Mouse (Mus musculus): ENCODE measurements around the gene Gab1.

The Gab1 gene

DNA sequence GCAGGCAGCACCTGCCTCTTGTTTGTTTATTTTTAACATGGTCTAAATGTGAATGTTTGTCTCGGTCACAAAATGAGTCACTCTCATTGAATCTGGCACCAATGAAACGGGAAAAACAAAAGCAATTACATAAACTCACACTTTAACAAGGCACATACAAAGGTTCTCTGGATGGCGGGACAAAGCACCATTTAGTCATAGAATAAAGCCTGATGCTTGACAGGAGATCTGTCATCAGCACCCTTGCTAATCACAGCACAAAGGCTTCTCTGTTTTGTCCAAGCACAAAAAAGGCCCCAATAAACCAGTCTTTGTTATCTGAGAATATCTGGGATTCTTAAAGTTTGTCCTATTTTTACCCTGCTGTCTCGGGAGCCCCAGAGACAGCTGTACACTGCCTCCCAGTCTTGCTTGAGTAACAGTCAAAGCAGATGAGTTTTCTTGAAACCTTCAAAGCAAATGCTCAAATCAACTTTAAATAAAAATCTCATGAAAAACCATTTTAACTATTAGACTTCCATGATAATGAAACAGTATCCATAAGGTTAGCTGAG is 76.2 kb downstream of the Gab1 start:
- DNase-seq = no peak

DNA sequence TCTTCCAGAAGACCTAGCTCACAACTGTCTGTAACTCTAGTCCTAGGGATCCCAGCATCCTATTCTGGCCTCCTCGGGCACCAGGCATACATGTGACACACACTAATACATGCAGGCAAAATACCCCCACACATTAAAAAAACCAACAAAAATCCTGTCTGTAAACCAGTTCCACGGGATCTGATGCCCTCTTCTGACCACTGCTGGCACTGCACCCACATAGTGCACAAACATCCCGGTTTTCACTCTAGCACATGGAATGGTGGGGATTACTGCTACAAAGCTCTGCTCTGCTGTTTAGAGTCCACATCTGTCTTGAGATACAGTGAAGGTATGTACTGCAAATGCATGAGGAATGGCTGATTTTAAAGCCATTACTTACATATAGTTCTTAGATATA is 81.5 kb downstream of the Gab1 start:
- DNase-seq = no peak

DNA sequence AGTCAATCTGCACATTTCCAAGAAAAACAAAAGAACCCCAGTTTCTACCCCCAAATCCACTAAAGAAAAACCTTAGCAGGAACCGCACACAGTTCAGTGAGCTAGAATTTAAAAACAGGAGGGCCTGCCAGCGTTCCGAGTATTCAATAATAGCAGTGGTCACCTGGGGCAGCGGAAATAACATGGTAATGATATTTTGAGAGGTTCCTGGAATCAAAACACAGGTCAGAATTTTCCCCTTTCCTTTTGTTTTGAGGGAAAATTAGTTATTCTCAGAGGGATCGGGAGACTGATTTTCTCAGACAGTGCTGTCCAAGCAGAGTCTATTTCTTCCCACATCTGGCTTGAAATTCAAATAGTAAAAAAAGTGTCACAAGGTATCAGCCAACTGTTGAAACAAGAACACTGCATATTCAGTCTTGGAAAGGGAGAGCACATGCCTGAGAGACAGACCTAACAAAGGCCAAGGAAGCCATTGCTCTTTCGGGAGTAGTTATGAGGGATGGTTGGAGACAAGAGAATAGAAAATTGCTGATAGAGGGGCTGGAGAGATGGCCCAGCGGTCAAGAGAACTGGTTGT is 82.0 kb downstream of the Gab1 start:
- no peak for DNase-seq

DNA sequence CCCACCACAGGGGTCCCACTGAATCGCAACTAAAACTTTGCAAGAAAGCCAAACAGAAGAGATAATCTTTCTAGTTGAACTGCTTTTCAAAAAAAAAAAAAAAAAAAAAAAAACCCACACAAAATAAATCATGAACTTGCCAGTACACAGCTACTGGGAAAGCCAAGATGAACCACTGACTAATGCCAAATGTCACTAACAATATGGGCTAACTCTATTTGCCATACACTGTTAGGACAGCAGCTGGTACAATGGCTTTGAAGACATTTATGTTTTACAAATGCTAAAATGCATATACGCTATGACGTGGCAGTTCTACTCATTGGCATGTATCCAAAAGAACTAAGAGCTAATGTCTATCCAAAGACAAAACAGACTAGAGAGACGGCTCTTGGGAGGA is 84.2 kb downstream of the Gab1 start:
- no peak for DNase-seq

DNA sequence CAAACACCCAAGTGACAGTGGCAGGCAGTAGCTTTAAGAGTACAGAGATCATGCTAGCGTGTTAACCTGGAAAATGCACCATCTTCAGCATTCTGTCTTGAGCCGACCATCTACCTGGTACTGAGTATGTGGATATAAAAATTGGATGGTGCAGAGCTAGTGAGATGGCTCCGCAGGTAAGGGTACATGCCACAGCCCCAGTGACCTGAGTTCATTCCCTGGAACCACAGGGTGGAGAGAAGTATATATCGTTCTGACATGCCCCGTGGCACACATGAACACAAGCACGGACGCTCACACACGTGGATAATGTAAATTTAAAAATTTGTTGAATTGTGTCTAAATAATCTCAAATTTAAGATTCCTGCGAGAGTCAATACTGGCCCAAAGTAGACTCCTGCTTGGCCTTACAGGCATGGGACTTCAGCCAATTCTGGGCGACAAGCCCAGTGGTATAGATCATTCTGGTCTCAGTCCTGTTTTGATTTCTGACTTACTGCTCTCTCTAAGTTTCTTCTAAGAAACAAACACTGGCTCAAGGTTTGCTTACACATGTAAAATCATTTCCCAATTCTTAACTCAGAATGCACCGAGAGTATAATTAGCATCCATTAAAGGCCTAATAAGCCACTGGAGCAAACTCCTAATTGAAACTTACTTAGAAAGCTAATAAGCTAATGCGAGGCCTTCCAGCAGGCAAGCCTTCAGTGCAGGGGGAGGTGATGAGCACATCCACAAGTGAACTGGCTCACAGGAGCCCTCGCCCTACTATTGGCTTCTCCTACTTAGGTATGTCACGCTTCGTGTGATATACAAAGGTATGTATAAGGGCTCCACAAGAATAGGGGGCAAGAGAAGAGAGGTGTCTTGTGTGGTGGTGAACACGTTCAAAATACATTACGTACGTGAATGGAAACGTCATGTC is 85.5 kb downstream of the Gab1 start:
- no peak for DNase-seq

DNA sequence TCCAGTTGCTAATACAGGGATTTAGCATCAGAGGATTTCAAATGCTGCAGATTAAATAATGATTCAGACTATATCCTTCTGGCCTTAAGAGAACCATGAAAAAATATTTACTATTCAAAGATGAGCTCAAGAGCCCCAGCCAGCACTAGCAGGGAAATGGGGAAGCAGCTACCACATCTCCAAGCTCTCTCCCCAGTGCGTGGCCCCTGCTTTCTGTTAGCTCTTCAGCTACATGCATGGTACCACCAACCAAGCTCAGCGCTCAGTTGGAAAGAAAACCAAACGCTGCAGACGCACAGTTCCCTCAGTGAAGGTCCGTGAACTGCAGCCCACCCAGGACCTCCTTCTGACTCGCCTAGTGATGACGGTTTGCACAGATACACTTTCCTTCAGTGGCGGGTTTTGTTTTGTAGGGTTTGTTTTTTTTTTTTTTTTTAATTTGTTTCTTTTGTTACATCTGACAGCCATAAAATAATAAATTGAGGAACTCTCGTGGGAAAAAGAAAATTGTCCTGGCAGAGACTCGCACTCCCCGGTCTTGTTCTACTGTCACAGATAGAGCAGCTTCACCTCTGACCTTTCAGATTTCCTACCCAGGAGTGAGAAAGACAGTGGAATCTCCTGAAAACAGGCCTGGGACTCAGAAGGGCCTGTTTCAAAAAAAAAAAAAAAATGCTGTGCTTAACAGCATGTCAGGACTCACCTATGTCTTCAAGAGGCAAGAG is 86.4 kb downstream of the Gab1 start:
- peak; percentile 47 for DNase-seq

DNA sequence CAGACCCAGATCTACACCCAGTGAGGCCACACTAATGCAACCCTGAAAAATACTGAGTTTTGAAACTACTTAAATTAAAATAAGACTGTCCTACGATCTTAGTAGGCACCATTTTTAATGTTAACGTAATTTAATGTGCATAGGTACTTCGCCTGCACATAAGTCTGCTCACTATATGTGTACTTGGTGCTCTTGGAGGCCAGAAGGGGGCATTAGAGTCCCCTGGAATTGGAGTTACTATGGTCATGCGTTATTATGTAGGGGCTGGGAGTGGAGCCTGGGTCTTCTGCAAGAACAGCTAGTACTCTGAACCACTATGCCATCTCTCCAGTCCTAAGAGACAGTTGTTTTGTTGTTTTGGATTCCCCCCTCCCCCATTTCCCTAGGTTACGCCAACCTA is 88.1 kb downstream of the Gab1 start:
- no peak for DNase-seq

DNA sequence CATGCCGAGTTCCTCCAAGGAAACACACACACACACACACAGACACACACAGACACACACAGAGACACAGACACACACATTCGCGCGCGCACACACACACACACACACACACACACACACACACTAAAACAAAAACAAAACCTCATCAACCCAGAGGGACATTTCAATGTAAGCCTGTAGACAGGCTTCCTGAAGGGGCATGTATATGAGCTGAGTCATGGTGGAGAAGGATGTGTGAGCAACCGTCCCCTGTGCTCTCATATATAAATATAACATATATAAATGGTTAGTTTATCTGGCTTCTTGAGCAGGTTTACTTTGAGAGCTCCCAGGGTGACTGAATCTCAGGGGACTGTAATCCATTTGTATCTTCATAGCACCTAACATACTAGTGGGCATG is 91.0 kb downstream of the Gab1 start:
- no peak for DNase-seq

DNA sequence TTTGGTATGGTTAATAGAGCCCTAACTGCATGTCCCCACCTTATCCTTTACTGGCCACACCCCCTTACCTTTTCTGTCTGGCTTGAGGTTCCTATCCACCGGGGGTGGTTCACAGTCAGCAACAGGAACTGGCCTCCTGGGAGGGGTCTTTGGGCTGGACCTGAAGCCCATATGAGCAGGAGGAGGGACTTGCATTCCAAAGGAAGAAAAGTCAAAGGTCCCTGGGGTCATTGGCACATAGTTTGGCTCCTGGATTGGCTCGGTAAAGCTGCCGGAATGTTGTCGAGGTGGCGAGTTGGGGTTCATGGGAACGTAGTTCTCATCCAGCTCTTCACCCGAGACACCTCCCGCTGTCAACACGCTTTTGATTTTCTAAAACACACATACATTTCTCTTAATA is 95.8 kb downstream of the Gab1 start:
- peak; percentile 32 for DNase-seq

DNA sequence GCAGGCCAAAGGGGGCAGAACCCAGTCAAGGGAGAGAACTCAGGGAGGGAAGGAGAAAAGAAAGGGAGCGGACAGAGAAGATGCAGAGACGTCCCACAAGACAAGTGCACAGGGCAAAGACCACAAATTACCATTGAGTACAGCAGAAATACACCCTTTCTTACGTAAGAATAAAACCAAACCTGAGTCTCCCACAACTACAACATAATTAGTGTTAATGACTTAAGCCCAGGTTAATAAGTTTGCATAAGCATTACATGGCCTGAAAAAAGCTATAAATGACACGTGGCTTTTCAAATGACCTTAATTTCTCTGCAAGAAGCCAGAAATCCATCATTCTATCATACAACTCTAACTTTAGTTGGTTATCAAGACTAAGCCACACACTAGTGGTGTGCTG is 97.0 kb downstream of the Gab1 start:
- no peak for DNase-seq

DNA sequence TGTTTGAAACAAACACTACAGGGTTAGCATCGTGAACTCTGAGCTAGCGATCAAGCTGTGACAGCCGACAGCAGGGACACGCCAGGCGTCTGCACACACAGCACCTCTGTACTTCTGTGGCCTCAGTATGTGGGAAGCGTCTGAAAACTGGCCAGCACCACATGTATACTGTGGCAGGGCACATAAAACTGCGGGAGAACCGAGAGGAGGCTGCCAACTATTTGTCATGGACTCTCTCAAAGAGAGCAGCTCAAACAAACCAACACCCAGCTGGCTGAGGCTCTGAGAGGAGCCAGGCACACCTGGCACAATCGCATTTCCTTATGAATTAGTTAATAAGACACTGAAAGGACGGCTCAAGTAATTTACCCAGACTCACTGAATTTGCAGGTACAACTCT is 99.0 kb downstream of the Gab1 start:
- no peak for DNase-seq

DNA sequence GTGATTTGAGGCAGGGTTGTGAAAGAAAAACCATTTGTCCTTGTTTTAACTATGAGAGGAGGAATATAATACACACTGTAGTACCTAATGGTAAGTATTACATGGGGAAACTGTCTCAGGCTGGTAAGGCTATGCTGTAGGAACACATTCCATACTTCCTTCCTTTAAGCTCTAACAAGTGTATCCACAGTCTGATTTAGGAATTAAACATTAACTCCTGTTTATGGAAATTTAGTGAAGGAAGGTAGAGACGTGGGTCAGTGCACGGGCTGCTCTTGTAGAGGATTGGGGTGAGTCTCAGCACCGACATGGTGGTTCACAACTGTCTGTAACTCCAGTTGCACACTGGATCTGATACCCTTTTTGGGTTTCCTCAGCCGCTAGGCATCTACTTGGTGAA is 100.0 kb downstream of the Gab1 start:
- DNase-seq = no peak

DNA sequence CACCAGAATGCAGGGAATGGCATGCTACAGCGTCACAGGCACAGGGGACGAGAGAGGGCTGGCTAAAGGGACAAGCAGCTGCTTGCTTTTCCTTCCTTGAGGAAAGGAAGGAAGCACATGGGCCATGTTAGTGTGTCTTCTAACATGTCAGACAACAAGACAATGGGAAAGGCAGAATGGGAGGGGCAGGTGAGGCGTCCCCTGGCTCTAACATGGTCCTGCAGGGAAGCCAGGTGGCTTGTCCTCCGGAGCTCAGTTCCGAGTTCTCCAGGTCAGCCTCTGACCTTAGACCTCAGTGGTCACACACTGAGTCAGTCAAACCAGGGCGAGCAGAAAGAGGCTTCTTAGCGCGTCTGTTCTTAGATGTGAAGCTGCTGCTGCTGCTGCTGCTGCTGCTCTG is 103.9 kb downstream of the Gab1 start:
- peak; percentile 24 for DNase-seq

DNA sequence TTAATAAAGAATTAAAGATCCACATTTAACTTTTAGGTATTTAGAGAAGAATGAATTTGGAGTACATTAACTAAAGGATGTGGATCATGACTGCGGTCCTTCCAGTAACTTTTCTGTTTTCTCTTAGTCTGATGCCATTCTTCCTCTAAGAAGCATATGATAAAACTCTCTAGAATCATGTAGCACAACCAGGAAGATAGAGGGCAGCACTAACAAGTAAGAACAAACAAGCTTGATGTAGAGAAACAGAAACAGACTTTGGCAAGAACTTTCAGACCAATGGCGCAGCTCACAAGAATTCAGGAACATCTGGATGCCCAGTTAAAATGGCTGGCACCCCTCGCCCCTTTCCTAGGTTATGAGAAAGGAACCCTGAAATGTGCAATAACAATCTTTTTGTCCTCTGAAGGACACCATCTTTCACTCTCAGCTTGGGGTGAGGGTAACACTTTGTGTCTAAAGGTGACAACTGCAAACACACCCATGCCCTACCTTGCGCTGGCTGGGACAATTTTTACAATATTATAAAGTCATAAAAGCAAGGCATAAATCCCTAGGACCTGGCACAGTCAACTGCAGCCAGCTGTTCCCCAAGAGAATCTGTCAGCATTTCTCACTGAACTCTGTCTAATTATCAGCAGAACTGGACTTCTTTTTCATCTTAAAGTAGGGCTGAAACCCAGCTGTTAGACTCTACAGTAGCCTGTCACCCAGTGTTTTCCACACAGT is 107.4 kb downstream of the Gab1 start:
- no peak for DNase-seq

DNA sequence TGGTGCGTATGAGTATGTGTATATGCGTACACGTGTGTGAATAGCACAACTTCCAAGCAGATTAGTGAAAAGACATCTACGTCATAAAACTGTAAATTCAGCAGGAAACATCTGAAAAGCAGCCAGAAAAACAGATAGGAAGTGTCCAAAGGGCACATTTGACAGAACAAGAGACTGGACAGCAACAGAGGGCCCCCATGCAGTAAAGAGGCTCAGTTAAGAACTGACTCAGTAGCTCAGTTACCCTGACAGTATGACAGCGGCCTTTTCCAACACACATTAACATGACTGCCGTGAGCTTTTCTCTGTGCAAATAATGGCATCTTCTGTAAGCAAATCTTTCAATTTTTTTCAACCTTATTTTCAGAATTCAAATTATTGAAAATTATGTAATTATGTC is 111.9 kb downstream of the Gab1 start:
- no peak for DNase-seq

DNA sequence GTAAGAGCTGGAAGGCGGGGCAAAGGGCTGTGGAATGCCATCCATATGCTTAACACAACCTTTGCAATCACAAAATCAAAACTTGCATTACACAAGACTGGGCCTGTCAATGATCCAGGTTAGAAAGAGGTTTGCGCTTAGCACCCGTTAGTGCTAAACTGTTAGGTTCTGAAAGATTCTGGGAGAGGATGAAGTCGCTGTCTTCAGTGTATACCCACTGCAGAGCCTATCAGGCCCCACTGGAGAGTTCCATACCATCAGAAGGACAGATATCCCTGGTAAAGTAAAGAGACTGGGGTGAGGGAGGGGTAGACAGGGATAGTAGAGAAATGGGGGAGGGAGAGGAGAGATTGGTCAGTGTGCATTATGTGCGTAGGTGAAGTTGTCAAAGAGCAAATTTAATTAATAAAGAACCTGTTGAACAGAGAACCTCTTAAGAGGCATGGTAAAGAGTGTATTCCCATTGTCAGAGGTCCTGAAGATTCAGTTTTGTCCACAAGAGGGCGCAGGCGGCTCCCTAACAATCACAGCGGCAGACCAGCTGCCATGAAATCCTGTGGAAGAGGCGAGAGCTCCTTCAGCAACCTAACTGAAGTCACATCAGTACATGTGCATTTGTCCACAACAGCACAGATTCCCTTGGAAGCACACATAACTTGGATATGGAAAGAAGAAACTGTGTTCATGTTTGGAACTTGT is 127.2 kb downstream of the Gab1 start:
- peak; percentile 58 for DNase-seq

DNA sequence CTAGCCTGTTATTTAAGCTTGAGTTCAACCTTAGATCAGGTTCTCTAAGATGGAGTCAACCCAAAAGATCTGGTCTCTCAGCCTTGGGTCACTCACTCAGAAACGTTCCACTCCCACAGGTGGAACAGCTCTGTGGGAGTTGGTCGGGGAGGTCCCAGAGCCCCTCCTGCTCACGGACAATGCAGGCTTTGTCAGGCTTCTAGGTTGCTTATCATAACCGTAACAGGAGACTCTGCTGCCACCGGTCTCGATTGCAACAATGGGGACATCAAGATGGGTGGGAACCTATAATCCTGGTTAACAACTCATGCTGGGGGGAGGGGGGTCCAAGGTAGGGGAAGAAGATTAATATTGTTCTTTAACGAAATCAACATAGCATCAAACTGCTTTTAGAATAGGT is 127.9 kb downstream of the Gab1 start:
- DNase-seq = no peak

DNA sequence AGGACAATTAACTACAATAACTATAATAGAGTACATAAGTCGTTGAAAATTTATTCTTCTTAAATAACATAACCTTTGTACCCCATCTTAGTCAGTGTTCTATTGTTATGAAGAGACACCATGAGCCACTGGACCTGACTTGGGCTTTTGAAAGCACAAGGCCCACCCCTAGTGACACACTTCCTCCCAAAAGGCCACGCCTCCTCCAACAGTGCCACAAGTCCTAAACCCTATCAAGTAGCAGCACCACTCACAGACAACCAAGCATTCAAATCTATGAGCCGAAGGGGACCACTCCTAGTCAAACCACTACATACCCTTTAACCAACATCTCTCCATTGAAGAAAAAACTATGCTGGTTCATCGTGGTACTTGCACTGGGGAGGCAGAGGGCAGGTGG is 131.2 kb downstream of the Gab1 start:
- DNase-seq = no peak

DNA sequence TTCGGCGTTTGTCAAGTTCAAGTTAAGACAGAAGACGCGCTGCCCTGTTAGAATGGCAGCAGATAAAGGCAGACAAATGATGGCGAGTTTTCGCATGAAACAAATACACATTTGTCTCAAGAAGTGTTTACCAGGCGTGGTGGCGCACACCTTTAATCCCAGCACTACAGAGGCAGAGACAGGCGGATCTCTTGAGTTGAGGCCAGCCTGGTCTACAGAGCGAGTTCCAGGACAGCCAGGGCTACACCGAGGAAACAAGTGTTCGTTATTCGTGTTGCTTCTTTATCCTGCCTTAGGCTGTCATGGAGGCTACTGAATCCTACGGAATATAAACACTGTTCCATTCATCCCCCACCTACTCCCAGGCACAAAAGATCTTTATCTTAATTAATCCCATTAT is 140.4 kb downstream of the Gab1 start:
- no peak for DNase-seq

DNA sequence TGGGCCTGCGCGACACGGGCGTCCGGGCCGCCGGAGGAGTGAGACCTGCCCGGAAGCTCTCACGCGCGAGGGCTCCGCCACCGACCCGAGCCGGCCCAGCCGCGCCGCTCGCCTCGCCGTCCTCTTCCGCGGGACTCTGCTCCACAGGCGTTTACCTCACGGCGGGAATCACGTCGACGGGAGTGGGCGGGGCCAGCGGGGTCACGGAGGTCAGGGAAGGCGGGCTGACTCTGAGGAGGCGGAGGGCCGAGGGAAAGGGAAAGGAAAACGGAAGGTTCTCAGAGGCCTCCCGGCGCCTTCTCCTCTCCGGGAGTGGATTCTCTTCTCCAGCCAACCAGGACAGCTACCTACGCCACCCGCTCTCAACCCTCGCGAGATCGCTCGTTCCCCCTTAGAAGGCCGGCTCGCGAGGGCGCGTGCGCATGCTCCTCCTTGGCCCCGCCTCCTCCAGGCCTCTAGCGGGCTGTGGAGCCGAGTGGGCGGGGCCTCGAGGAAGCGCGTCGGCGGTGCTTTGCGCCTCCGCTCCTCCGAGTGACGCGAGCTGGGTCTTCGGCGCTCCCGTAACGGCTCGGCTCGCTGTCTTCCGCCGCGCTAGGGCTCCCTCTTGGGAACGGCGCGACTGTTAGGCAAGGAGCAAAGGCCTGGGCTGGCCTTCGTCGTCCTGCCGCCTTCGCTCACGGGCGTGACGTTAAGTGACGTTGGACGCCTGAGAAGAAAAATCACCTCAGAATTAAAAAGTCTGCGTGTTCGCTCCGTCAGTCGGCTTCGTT is 141.0 kb downstream of the Gab1 start, which contains the start of gene Smarca5:
Gene Smarca5 (minus strand): TSS at position 343 of the 770 bp plus-strand sequence.
- peak; percentile 98 for DNase-seq

DNA sequence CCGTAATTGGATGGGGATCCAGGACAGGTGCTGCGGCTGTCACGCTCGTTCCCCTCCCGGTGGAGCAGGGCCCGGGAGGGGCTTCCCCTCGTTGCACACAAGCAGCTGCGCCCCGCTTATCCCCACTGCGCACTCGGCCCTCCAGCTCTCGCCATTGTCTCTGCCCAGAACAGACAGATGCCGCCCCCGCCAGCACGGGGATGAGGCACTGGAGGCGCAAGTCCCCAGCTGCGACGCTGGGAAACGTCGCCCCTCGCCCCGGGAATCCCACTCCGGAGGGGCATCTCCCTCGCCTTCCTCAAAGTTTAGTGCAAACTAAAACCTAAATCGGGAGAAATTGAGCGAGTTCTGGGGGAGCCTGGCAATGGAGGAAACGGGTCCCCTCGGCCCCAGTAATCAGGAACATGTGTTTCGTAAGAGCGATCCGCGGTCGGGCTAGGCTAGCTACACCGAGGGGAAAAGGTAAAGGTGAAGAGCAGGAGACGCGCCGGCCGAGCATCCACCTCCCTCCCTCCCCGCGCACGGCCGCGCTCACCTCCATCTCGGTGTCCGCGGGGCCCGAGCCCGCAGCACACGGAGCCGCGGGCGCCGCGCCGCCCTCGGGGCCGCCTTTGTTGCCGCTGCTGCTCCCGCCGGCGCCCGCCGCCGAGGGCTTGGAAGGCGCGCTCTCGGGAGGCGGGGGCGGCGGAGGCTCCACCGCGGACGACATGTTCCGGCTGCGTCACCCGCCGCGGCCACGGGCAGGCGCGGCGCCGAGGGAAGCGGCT is 141.7 kb downstream of the Gab1 start:
- DNase-seq = peak; percentile 27
